Mouse (Mus musculus) lung, postnatal 0 days (tissue): ENCODE measurements around the gene Nsun2.

Experiments
- CTCF ChIP-seq: IDR thresholded peaks from 2 replicates; pipeline ENCODE4 v1.5.1; 2016; ENCODE audit warnings: antibody characterized with exemption, mild to moderate bottlenecking
- EP300 ChIP-seq: IDR thresholded peaks from 2 replicates; pipeline ENCODE4 v1.6.1; 2016; ENCODE audit warnings: antibody characterized with exemption, mild to moderate bottlenecking, control low read depth

DNA sequence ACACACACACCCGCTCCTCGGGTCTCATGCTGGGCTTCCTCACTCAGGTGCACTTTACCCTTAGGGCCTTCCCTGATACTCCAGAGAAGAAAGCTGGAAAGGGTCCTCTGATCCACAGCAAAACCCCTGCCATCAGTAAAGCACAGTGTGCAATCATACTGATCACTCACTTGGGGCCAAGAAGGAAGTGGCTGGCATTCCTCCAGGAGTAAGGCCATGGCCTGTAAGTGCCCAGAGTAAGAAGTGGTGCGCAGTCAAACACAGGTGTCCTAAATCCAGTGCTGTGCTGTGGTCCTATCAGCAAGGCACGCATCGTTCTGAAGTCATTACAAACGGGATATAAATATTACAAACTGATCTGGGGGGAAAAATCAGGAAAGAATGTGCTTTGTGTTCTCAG is 16.1 kb upstream of the Nsun2 start:
- no peak for TF ChIP-seq CTCF
- TF ChIP-seq EP300: no peak
